Mouse (Mus musculus) frontal cortex, postnatal 14 days (tissue): Measurements from ENCODE around the gene Tulp2.
"Not testable (repeated sequence)": the region's sequence is repeated elsewhere in the genome, so short reads cannot be mapped to it uniquely, and the experiment has no call there.

ENCODE experiments used
- DNase-seq, 2 experiments: peaks; one replicate each; pipeline ENCODE4 v3.0.0; 2022; ENCODE audit warnings: low spot score in 2 of 2

The Tulp2 gene

DNA sequence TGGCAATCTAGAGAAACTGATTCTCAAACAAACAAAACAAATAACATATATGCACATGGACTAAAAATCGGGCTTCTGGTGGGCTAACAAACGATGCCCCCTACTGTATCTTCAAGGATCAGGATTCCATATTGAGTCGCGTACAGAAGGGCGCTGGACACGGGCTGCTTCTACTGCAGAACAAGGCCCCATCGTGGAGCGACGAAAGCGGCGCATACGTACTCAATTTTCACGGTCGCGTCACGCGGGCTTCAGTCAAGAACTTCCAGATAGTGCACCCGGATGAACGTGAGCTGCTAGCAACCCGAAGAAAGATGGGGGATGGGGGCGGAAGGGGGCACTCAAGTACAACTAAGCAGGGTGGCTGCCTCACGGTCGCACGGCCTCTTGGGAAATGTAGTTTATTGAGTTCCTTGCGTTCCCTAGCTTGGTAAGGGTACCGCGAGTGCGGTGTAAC lies 40.1 kb downstream of the Tulp2 start:
- DNase-seq = peak; percentile 88 to 90

DNA sequence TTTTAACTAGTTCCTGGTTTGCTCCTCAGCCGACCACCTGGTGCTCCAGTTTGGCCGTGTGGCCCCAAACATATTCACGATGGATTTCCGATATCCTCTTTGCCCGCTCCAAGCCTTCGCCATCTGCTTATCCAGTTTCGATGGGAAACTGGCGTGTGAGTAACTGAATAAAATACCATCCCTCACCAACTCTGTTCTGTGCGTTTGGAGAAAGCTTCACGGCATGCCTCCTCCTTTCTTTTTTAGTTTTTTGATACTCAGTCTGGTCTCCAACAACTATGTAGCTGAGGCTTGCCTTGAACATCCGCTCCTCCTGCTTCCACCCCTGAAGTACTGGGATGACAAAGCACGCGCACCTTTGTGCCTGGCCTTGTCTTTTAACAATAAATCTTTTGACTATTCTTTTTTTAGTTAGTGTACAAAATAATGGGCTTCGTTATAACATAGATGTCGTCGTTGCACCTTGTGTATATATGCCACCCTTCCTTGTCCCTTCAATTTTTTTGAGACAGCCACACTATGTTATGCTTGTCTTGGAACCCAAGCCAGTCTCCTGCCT lies 40.6 kb downstream of the Tulp2 start:
- no peak for DNase-seq

DNA sequence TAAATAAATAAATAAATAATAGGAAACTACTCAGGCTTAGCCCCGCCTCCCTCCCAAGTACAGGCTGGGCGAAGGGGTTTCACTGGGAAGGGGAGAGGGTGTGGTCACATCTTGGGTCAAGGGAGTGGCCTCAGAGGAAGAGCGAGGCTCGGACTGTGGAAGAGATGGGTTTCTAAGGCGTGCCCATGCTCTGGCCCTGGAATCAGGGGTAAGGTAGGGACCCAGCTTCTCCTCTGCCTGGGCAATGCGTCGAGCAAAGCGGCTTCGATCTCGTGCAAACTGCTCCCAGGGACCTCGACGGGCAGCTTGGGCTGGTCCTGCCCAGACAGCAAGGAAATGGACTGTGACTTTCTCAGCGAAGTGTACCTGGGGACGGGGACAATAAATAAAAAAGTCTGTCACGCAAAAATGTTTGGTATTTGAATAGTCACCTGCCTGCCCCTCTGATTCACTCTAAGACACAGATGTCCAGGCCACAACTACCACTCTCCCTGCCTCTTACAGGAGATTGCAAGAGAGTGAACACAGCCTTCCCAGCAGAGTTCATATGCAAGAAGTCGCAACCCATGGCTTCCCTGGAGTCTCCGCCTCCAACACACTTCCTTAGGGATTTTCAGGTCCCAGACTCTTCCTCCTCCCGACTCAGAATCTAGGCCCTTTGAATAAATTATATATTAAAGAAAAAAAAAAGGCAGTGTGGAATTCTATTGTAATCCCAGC lies 41.4 kb downstream of the Tulp2 start:
- no peak for DNase-seq

DNA sequence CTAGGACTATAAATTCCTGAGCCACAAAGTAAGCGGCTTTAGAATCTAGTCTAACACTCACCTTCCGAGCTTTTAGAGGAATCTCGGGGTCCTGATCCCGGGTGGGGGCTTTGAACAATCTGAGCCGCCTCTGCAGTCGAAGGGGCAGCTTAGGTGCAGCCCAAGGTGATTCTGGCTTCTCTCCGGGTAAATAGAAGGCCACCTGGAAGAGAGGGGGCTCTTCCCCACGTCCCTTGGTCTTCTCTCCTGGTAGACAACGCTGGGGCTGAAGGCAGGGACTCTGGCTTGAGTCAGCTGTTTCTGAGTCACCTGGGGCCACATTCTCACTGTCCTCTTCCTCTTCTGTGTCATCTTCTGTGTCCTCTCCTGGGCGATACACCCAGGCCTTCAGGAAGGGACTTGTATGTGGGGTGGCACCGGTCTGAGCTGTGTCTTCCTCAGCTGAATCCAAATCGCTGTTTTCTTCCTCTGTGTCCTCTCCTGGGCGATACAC lies 42.0 kb downstream of the Tulp2 start:
- no peak for DNase-seq

DNA sequence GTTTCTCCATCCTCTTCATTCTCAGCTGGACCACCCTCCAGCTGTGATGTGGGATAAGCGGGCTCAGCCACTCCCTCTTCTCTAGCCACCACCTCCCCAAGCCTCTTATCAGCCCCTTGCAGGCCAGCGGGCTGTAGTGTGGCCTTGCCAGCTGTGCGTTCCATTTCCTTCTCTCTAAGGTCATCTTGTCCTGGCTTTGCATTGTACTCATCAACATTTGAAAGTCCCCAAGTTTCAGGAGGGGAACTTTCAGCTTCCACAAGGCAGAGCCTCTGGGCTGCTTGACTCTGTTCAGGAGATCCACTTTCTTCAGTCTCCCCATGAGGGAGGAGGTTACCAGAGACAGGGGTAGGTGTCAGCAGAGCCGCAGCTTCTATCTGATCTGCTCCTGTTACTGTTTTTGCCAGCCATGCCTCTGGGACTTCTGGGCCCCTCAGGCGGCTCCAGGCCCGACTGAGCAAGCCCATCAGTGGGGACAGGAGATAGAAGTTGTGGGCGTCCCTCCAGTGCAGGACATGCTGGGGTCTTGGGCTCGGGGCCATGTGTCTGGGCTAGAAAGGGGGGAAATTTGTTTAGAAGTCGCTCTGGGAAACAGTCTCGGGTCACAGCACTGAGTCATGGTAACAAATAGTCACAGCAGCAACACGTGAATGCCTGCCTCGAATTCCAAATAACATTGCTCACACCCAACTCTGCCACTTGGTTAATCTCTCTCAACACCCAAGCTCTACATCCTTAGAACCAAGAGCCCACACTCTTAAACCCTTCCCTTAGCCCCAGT lies 43.4 kb downstream of the Tulp2 start:
- DNase-seq = no peak

DNA sequence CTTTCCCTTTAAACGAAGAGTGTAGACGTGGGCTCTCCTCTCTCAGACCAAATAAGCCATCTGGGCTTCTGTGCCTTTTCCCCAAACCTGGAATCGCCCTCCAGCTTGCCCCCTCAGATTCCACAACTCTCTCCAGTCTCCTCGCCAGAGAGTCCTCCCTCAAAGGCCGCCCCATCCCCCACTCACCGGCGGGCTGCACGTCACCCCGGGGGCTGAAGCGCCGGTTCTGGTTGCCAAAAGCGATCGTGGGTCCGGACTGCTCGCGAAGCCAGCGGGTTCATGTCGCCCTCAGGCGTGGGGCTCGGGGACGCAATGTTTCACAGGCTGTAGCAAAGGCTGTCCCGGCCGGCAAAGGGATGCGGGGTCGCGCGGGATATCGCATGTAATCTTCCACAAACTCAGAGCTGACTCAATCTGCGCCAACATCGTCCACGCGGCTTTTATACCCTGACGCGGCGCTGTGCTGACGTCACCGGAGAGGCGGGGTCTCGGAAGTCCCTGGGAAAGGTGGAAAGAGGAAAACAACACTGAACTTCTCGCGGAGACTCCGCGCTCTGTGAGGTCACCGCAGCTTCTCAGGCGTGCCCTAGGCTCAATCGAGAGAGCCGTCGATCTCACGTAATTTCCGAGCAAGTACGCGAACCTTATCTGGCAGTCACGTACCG lies 44.3 kb downstream of the Tulp2 start, which contains the start of the genes Ppp1r15a and Plekha4:
TSS of gene Ppp1r15a (minus strand) at position 460 of the 665 bp plus-strand sequence.
TSS of gene Plekha4 (plus strand) at position 522 of the 665 bp plus-strand sequence.
- peak; percentile 91 to 96 for DNase-seq

DNA sequence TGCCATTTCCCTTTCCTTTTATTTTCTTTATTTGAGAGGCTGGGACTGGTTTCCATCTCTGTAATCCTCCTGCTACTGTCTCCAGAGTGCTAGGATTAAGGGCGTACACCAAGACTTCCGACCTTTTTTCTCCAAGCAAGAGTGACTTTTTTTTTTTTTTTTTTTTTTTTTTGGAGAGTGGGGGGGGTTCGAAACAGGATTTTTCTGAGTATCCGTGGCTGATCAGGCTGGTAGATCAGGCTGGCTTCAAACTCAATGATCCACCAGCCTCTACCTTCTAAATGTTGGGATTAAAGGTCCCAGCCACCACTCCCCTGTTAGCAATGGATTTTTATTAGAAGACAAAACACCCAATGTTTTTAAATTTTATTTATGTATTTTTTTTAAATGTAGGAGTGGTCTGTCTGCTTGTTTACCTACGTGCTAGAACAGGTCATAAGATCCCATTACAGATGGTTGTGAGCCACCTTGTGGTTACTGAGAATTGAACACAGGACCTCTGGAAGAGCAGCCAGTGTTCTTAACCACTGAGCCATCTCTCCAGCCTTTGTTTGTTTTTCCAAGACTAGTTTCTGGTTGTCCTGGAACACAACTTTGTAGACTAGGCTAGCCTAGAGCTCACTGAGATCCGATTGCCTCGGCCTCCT lies 44.9 kb downstream of the Tulp2 start:
- no peak for DNase-seq

DNA sequence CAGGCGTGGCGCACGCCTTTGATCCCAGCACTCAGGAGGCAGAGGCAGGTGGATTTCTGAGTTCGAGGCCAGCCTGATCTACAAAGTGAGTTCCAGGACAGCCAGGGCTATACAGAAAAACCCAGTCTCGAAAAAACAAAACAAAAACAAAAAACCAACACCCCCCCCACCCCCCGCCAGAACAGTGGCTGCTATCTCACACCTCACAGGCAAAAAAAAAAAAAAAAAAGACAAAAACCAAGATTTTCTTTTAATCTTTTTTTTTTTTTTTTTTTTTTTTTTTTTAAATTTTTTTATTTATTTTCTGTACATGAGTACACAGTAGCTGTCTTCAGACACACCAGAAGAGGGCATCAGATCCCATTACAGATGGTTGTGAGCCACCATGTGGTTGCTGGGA lies 45.5 kb downstream of the Tulp2 start:
- DNase-seq = not testable (repeated sequence)

DNA sequence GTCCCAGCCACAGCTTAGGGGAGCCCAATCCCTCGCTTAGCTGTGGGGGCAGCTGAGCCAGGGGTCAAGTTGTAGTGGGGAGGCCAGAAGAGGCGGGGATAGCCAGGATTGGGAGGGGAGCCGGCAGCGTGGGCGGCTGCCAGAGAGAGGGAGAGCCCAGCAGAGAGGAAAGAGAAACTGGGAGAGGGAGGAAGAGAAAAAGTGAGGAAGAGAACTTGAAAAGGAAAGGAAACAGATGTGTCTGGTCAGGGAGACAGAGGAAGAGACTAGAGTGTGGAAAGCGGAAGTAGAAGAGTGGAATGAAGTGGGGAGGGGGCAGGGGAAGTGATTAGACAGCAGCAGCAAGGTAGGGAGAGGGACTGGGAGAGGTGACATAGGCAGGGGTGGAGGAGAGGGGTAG lies 47.8 kb downstream of the Tulp2 start:
- DNase-seq = no peak

DNA sequence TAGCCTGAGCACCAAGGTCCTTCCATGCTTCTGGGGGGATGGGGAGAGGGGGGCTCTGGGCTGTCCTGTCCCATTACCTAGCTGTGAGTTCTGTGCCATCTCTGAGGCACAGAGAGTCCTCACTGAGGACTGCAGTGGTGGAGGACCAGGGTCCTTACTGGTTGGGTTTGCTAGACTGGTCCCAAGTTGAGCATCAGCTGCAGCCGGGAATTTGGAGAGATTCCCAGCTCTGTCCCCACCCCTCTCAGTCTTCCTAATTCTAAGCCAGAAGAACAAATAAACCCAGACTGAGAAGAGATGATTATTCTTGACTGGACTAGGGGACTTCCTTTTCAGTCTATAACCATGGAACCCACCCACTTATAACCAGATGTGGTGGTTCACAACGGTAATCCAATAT lies 49.0 kb downstream of the Tulp2 start:
- DNase-seq = no peak

DNA sequence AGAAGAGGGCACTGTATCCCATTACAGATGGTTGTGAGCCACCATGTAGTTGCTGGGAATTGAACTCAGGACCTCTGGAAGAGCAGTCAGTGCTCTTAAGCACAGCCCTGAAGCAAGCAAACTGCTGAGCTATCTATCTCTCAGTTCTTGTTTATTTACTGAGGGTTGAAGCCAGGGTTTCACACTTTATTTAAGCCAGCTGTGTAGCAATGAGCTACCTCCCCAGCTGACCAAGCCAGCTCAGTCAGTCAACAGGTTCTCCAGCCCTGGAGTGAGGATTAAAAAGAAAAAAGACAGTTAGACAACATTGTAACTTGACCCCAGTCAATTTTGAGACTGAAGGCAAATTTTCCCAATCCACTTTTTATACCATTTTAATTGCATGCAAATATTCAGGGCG lies 54.0 kb downstream of the Tulp2 start:
- DNase-seq = no peak

DNA sequence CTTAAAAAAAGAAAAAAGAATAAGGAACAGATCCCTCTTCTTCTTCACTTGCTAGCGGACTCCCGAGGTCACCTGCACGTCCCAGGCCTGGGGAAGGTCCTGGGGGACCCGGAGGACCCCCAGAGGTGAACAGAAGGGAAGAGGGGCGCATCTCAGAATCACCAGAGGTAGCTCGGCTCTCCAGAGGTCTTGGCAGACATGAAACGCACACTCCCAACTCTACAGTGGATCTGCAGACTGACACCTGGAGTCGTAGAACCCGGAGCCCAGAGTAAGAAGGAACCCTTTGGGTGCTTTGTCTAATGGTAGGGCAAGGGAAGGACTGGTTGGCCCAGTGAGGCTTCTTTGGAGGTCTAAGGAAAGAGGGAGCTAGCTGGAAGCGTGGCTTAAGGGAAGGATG lies 55.9 kb downstream of the Tulp2 start:
- DNase-seq = no peak

DNA sequence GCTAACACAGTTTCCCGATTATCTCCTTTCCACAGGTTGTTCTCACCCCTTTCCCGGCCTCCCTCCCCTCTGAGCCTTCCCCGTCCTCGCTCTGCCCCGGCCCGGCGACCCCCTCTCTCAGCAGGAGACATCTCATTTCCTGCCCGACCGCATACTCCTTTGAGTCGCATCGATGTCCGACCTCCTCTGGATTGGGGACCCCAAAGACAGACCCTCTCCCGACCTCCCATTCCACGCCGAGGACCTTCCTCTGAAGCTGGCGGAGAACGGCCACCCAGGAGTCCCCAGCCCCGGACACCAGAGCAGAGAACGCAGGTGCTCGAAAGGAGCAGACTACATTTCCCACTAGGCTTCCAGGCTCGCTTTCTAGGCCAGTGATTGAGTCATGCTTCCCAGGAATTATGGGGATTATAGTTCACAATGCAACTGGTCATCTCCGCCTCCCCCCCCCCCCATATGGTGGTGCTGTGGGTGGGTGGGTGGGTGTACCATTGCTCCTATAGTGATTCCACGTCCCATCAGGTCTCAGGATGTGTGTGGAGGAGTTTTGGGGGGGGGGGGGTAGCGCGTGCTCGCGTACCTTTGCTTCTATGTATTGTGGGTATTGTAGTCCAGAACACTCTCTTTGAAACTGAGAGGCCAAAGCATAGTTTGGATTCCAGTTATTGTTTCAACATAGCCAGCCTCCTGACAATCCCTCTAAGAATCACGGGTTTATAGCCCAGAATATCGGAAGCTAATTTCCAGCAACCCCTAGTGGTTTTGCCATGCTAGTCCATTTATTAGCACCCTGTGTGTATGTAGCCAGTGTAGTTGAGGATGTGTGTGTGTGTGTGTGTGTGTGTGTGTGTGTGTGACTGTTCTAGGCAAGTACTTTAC lies 56.7 kb downstream of the Tulp2 start:
- DNase-seq = peak in 1 of 2 experiments; percentile 29

DNA sequence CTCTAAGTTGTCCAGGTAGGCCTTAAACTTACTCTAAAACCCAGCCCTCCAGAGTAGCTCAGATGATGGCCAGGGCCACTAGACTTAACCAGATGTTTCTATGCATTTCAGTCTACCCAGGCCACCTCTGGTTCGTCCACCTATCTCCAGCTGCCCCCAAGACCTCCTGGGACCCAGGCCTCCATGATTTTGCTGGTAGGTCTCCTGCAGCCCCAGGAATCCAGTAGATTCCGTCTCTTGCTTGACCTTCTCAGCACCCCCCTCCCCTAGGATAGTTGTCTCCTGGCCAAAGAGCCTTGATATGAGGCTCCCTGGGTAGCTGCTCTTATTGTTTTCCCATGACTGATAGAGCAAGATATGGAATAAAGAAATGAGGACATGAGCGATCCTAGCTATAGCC lies 57.4 kb downstream of the Tulp2 start:
- no peak for DNase-seq

DNA sequence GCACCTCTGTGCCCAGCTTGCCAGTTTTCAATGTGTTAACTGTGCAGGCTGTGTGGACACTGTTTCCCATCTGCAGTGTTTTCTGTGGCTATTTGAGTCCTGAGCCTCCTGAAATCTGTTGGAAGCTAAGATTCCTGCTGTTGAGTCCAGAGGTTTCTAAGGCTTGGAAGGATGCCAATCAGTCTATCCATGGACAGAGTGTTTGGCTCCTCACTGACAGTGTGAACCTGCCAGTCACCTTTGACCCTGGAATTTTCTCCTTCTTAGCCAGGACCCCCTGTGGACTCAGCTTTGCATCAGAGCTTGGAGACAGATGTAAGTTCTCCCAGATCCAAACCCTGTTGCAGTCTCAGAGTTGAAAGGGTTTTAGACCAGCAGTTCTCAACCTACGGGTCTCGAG lies 58.5 kb downstream of the Tulp2 start:
- DNase-seq = no peak

DNA sequence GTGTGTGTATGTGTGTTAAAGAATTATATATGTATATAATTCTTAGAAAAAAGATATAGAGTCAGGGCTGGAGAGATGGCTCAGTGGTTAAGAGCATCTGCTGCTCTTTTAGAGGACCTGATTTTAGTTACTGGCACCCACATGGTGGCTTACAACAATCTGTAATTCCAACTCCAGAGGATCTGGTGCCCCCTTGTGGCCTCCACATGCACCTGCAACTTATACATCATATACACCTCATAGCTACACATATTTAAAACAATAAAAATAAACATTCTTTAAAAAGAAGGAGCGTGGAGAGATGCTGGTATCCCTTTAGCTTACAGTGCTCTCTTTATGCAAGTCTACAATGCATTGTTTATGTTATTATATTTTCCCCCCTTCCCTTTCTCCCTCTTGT lies 62.8 kb downstream of the Tulp2 start:
- DNase-seq = no peak

DNA sequence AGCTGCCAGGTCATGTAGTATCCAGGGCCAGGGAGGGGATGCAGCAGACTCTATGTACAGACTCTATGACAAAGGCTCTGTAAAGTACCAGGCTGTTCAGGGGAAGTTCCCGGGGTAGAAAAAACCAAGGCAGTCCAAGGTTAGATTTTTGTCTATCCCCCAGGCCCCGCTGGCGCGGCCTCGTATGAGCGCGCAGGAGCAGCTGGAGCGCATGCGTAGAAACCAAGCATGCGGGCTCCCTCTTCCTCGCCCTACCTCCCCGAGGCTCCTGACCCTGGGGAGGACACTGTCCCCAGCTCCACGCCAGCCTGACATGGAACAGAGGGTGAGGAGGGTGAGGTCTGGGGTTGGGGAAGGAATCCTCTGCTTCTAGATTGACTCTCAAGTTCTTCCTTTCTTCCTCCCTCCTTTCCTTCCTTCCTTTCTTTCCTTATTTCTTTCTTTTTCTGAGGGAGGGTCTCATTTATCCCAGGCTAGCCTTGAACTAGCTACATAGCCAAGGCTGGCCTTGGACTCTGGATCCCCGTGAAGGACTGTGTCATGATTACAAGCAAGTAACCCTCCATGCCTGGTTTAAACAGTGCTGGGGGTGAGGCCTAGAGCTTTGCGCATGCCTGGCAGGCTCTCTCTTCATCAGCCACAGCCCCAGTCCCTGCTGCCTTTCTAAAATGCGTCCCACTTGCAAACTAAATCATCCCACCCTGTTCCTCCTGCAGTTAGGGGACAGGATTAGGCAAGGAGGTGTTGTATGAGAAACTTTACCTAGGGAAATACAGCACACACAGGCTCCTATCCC lies 68.2 kb downstream of the Tulp2 start:
- no peak for DNase-seq

DNA sequence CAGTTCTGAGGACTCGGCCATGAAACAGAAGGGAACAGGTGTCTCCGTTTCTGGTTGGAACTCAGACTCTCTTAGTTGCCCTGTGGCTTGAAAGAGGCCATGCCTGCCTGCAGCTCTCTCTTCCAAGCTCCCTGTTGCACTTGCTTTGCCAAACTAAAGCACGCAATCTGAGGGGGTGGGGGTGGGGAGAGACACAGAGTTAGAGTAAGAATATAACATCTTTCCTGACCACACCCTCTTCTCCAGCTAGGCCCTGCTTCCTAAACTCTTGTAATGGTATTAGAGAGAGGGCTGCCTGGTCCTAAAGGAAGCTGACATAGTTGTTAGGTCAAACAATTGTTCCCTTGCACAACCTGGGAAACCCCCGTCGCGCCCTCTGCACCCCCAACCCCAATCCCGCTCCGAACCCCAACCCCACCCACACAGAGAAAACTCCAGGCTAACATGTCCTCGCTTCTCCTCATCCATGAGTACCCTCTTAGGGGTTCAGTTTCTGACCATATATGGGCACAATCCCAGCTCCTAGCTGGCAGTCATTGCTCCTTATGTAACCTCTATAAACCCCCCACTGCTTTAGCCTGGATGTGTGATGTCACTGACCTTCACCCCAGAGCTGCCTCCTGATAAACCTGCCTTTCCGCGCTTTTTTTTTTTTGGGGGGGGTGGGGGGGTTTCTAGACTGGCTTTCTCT lies 69.3 kb downstream of the Tulp2 start:
- no peak for DNase-seq

DNA sequence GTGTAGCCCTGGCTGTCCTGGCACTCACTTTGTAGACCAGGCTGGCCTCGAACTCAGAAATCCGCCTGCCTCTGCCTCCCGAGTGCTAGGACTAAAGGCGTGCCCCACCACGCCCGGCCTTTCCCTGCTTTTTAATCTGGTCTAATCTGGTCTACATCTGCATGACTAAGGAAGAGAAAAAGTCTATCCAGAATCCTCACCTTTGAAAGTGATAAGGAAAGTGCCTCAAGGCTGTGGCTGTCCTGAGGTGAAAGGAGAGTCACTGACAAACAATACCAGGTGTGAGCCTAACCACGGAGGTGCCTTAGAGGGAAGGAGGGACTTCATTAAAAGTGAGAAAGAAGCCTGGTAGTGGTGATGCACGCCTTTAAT lies 69.8 kb downstream of the Tulp2 start:
- no peak for DNase-seq
